Mouse (Mus musculus) retina, embryonic 14.5 days (tissue): ENCODE data around the gene Ngp.
"Not testable (repeated sequence)": the region's sequence is repeated elsewhere in the genome, so short reads cannot be mapped to it uniquely, and the experiment has no call there.

ENCODE experiments used
- DNase-seq: peaks from one replicate; pipeline ENCODE4 v3.0.0-alpha.2; 2015; ENCODE audit warnings: low spot score

The Ngp gene

DNA sequence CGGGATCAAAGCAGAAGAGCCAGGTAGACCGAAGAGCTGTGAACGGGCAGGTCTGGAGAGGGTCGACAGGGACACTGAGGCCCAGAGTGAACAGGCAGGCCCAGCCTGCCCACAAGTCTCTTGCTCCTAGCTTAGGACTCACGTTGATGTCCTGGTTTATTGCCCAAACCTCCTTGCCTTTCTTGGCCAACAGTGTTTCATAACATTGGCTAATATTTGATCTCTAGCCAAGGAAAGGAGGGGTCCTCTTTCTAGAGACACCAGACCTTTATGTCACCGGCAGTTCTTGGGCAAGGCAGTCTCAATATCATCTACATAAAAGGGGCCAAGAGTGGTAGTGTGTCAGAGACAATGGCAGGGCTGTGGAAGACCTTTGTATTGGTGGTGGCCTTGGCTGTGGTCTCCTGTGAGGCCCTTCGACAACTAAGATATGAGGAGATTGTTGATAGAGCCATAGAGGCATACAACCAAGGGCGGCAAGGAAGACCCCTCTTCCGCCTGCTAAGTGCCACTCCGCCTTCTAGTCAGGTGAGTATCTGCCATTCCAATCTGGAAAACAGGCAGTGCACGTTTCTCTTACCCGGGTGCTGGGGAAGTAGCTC is at the start of gene Ngp:
TSS of gene Ngp (plus strand) at position 237 of the 602 bp plus-strand sequence.
- no peak for DNase-seq

DNA sequence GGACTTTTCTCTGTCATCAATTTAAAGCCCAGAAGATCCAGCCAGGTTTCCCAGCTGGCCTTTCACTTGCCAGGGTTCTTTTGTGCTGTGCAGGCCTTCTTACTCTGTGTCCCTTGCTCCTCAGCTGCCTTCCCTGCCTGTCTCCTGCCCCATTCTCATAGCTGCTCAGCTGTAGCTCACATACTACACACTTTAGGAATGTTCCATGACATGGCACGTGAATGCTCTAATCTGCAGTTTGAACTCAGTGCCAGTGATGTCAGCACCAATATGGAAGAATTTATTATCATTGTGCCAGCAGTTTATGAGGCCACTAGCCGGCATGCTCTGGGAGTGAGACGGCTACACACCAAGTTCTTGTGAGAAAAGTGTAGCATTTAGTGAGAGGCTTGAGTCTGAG is 49.7 kb upstream of the Ngp start:
- no peak for DNase-seq

- no peak for DNase-seq
Observed at GRCm38 (mm10) chr9:110373871-110374270, 45.7 kb upstream of the Ngp start.

GRCm38 (mm10) chr9:110375668-110376067 is 43.9 kb upstream of the Ngp start:
- no peak for DNase-seq

DNA sequence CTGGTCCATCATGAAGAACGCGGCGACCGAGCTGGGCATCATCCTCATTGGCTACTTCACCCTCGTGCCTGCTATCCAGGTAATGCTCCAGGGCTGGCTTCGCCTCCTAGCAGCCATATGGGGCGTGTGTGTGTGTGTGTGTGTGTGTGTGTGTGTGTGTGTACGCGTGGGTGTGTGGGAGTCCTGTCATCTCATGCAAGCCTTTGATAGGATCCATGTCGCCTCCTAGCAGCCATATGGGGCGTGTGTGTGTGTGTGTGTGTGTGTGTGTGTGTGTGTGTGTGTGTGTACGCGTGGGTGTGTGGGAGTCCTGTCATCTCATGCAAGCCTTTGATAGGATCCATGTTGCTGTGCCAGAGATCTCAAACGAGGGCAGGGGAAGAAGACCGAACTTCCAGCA is 41.9 kb upstream of the Ngp start:
- not testable (repeated sequence) for DNase-seq

DNA sequence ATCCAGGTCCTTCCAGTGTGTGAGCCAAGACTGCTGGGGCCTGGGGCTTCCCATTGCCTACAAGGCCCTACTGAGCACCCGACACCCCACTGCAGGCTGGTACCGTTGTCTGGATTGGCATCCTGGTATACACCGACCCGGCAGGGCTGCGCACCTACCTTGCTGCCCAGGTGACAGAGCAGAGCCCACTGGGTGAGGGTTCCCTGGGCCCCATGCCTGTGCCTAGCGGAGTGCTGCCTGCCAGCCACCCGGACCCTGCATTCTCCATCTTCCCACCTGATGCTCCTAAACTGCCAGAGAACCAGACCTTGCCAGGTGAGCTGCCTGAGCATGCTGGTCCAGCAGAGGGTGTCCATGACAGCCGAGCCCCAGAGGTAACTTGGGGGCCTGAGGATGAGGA is 40.2 kb upstream of the Ngp start:
- no peak for DNase-seq

DNA sequence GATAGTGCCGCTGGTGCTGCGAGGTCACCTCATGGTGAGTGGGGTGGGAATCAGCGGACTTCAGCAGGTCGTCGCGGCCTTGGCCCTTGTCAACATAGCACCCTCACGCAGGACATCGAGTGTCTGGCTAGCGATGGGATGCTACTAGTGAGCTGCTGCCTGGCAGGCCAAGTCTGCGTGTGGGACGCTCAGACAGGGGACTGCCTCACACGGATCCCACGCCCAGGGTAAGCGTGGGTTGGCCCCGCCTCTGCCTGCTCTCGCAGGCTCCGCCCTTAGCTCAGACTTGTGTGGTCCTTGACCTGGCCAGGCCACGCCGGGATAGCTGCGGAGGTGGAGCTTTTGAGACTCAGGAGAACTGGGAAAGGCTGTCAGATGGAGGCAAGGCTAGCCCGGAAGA is 38.9 kb upstream of the Ngp start:
- peak; percentile 10 for DNase-seq

GRCm38 (mm10) chr9:110381292-110381691 is 38.3 kb upstream of the Ngp start:
- DNase-seq = no peak

GRCm38 (mm10) chr9:110384369-110384929 is 35.1 kb upstream of the Ngp start:
- DNase-seq = no peak

DNA sequence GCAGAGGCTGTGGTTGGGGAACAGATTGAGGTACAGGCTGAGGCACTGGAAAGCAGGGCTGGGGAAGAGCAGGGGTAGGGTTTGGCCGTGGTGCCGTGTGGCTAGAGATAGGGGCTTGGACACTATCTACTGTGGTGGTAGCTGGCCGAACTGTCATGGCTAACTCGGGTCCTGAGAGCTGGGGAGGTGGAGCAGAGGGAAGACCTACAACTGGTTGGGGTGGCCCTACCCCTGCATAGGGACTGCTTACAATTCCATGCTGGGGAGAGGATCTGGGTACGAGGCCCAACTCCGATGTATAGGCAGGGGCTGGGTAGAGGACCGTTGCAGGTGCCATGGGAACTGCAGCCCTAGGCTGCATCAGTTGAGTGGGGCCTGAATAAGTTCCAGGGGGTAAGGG is 31.5 kb upstream of the Ngp start:
- no peak for DNase-seq

- DNase-seq = no peak
Observed at GRCm38 (mm10) chr9:110390843-110391242, 28.7 kb upstream of the Ngp start.

GRCm38 (mm10) chr9:110393295-110393694 is 26.3 kb upstream of the Ngp start:
- no peak for DNase-seq

DNA sequence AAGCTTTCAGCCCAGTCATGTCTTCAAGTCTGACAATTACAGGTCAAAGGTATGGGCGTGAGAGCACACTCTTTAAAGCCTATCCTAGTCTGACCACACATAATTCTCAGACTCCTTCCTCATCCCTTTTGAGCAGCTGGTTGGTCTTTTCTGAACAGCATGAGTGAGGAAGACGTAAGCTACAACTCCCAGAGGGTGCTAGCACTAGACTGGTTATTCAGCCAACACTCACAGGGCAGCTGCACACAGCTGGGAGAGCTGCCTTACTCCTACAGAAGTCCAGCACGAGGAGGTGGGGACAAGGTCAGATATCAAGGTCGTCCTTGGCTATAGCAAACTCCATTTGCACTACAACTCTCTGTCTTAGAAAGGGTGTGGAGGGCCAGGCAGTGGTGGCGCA is 18.9 kb upstream of the Ngp start:
- no peak for DNase-seq

- no peak for DNase-seq
Observed at GRCm38 (mm10) chr9:110402731-110403130, 16.8 kb upstream of the Ngp start.

GRCm38 (mm10) chr9:110403240-110403639 is 16.3 kb upstream of the Ngp start:
- DNase-seq = peak; percentile 11

DNA sequence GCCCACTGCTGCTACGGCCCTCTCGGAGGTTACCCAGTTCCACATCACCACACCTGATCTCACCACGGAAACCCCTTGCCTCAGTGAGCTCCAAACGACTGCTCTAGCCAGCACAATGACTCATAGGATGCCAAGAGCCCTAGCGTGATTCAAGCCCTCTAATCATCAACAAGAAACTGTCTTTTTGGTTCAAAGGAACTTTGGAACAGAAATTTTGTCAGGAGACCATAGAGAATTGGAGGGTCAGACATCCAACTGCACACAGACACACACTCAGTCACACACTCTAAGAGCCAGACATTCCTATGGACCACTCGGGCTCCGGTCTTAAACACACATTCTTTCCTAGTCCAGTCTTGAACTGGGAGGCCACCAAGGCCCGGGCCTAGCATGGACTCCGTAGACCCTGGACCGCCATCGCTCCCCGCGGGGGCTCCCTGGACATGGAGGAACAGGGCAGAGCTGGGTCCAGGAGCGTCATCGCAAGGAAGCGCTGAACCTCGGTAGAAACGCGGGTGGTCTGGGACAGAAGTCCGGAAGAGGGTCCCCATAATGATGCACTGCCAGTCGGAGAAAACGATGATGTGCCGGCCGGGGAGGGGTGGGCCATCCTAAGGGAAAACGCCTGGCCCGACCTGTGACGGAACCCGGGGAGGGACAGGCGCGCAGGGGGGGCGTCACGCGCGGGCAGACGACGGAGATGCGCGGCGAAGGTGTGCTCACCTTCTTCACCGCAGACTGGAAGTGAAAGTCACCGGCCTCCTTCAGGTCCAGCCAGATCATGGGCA is 12.0 kb upstream of the Ngp start:
- DNase-seq = peak; percentile 47

- DNase-seq = peak; percentile 98
Observed at GRCm38 (mm10) chr9:110408099-110408773, 11.3 kb upstream of the Ngp start, which contains the start of gene Ptpn23. TSS of gene Ptpn23 (minus strand) at chr9:110408213.

DNA sequence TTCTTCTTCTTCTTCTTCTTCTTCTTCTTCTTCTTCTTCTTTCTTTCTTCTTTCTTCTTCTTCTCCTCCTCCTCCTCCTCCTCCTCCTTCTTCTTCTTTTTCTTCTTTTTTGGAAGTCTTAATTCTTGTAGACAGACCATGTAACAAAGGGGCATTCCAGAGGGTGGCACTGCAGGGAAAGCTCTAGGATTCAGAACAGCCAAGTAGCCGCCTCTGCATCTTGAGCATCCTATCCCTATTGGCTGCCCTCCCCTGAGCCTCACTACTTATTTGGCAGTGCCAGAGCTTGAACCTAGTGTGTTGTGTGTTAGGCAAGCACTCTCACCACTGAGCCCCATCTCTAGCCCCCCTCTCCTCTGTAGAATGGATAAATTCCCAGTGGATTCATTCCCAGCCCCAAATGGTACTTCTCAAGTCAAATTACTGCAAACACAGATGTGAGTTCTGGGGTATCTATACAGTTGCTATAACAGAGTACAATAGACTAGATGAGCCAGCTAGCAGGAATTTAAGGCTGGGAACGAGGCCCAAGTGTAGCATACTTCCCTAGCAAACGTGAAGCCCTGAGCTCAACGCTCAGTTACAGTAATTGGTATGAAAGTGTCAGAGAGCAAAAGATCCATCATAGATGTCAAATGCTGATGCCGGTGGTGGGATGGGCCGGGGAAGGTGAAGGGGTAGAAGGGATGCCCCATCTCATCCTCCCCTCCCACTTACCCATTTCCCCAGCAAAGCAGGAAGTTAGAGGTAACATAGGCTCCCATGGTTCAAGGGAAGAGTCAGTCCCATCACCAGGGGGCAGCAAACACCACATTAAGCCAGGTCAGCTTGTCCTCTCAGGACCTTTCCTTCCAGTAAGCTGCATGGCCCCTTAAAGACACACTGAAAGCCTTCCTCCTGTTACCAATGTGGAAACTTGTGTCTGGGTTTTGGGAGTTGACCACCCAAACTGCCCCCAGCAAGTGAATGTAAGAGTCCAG is 8.3 kb upstream of the Ngp start:
- DNase-seq = peak; percentile 94

DNA sequence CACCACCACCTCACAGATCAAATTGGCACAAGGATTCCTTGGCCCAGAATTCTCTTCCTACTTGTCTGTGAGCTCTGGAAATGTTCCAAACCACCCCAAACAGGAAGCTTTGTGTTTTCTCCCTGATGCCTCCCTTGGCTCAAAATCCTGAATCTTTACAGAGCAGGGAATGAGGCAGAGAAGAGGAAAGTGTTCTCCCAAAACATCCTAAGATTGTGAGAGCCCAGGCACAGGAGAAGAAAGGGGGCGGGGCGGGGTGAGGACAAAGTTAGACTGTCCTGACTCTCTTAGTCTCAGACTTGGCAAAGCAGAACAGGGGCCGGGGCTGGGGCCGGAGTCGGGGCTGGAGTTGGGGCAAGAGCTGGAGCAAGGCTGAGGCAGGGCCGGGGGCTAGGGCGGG is 6.6 kb upstream of the Ngp start:
- DNase-seq = no peak

DNA sequence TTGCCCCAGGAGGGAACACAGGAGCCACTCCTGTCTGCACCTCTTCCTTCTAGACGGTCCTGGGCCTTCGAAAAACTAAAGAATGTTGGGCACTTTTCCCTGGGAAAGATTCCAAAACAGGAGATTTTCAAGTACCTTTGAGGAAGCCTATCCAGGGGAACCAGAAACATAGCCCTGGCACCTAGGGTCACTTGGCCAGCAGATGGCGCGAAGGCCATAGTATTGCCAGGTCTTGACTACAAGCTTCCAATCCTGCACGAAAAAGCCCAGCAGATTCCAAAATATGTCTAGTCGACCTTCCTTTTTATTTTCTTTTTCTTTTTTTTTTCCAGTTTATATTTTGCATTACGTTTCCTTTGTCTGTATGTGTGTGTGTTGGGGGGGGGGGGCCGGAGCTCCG is 5.8 kb upstream of the Ngp start:
- DNase-seq = peak; percentile 69

DNA sequence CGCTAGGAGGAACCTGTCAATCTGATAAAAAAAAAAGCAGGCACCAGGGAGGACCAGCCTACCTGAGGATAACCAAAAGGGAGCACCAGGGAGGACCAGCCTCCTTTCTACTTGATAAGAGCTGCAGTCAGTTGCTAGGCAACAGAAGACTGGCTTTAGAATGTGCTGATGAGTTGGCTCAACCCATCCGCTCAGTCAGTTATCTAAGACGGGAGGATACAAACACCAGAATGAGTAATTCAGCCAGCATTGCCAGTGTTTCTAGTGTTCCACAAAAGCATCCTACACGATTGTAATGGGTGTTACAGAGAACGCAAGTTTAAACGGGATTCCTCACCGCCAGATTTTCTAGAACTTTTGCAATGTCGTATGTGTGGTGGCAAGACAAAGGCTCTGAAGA is 11.7 kb downstream of the Ngp start:
- no peak for DNase-seq

DNA sequence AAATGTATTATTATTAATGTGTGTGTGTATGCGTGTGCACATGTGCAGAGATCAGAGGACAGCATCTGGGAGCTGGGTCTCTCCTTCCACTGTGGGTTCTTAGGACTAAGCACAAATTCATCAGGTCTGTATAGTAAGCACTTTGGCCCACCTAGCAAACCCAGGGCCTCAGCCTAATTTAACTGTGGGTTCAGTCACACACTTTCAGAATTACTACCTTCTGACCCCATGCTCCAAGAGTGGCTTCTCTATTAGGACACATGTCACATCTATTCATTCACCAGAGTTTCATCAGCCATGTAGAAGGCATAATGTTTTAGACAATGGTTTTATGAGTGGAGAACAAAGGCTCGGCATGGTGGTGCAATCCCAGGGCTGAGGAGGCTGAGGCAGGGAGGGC is 13.5 kb downstream of the Ngp start:
- DNase-seq = no peak
